Mouse (Mus musculus) forebrain, embryonic 11.5 days (tissue): ENCODE measurements around the gene Gucy2c. TPM values are rescaled to one million over a fixed set of nuclear protein-coding genes. Genes with fewer than 3 reads are reported as not detected.

Experiments
- ATAC-seq: fragments of 200-750 bp; cut with Nextera tagmentation; replicated peaks from 2 replicates; pipeline ENCODE4 v1.8.0; 2017; ENCODE audit warnings: moderate TSS enrichment; ENCODE audit not compliant: low FRiP score
- DNase-seq: peaks from one replicate; pipeline ENCODE4 v3.0.0-alpha.2; 2017; ENCODE audit warnings: low spot score
- H3K27ac ChIP-seq: fragments of 300-500 bp; sonication (generic); 2 replicates; pipeline ENCODE4 v1.5.1; 2014; ENCODE audit warnings: low read depth, low read length
- H3K27me3 ChIP-seq: fragments of 300-500 bp; sonication (generic); 2 replicates; pipeline ENCODE4 v1.6.1; 2014; ENCODE audit warnings: mild to moderate bottlenecking, low read length, mixed read lengths; ENCODE audit not compliant: control insufficient read depth, insufficient read depth
- H3K36me3 ChIP-seq: fragments of 300-500 bp; sonication (generic); 2 replicates; pipeline ENCODE4 v1.6.1; 2014; ENCODE audit warnings: mild to moderate bottlenecking, low read length, moderate library complexity, mixed read lengths; ENCODE audit not compliant: control insufficient read depth, insufficient read depth
- H3K4me1 ChIP-seq: fragments of 300-500 bp; sonication (generic); replicated peaks from 2 replicates; pipeline ENCODE4 v1.6.1; 2014; ENCODE audit warnings: low read length, mixed read lengths; ENCODE audit not compliant: control insufficient read depth, insufficient read depth
- H3K4me2 ChIP-seq: fragments of 300-500 bp; sonication (generic); 2 replicates; pipeline ENCODE4 v1.6.1; 2014; ENCODE audit warnings: low read depth, mild to moderate bottlenecking, low read length, moderate library complexity, mixed read lengths; ENCODE audit not compliant: severe bottlenecking
- H3K4me3 ChIP-seq: fragments of 300-500 bp; sonication (generic); 2 replicates; pipeline ENCODE4 v1.5.1; 2014; ENCODE audit warnings: low read depth, low read length
- H3K9ac ChIP-seq: fragments of 300-500 bp; sonication (generic); 2 replicates; pipeline ENCODE4 v1.6.1; 2014; ENCODE audit warnings: low read length
- H3K9me3 ChIP-seq: fragments of 300-500 bp; sonication (generic); 2 replicates; pipeline ENCODE4 v1.6.1; 2016; ENCODE audit warnings: low read length, mixed read lengths; ENCODE audit not compliant: control insufficient read depth
- WGBS: fragments of 180-500 bp; shearing (Covaris S2); extraction: QIAGEN DNeasy Blood & Tissue Kit; methylation state at CpG from one replicate; pipeline ENCODE4 v1.1.7; 2014; 5-methylcytosine and 5-hydroxymethylcytosine counted together
- polyA plus RNA-seq: library from polyadenylated mRNA; unstranded; fragments of >200 nt; fragmentation: Nextera tagmentation; extraction: Ambion mirVana; gene quantifications from 2 replicates; pipeline ENCODE4 v1.2.1, GENCODE M21; 2014

The Gucy2c gene
- polyA plus RNA-seq, 1 experiment from 2014 or later, result not detected

GRCm38 (mm10) chr6:136735766-136736165 is 45.8 kb downstream of the Gucy2c start:
- no peaks in the 10 kb centered on the region for H3K4me1 ChIP-seq
- no peaks in the 10 kb centered on the region for H3K36me3 ChIP-seq
- no peak overlapping the region for H3K9ac ChIP-seq
- H3K27me3 ChIP-seq, result no peaks in the 10 kb centered on the region
- ATAC-seq, result no peak
- WGBS, result 83% methylated on average over 7 of the region's 7 CpGs
- no peak overlapping the region for H3K27ac ChIP-seq
- no peak overlapping the region for H3K4me2 ChIP-seq
- DNase-seq, result no peak
- no peaks in the 10 kb centered on the region for H3K9me3 ChIP-seq
- H3K4me3 ChIP-seq, result no peak overlapping the region

GRCm38 (mm10) chr6:136728144-136728543 is 53.4 kb downstream of the Gucy2c start:
- H3K9me3 ChIP-seq, result no peaks in the 10 kb centered on the region
- no peak for ATAC-seq
- no peak overlapping the region for H3K4me2 ChIP-seq
- H3K4me1 ChIP-seq, result no peaks in the 10 kb centered on the region
- no peaks in the 10 kb centered on the region for H3K27me3 ChIP-seq
- H3K4me3 ChIP-seq, result no peak overlapping the region
- DNase-seq, result no peak
- no peaks in the 10 kb centered on the region for H3K36me3 ChIP-seq
- no peak overlapping the region for H3K27ac ChIP-seq
- H3K9ac ChIP-seq, result no peak overlapping the region
- 94% methylated on average over 14 of the region's 14 CpGs for WGBS

- H3K9me3 ChIP-seq, result no peaks in the 10 kb centered on the region
- no peaks in the 10 kb centered on the region for H3K36me3 ChIP-seq
- H3K27ac ChIP-seq, result no peak overlapping the region
- no peak overlapping the region for H3K9ac ChIP-seq
- no peak overlapping the region for H3K4me3 ChIP-seq
- WGBS, result 80% methylated on average over 3 of the region's 3 CpGs
- DNase-seq, result no peak
- no peak overlapping the region for H3K4me2 ChIP-seq
- H3K4me1 ChIP-seq, result no peaks in the 10 kb centered on the region
- no peaks in the 10 kb centered on the region for H3K27me3 ChIP-seq
- ATAC-seq, result no peak
Observed at GRCm38 (mm10) chr6:136723171-136723570, 58.4 kb downstream of the Gucy2c start.

GRCm38 (mm10) chr6:136722565-136722964 is 59.0 kb downstream of the Gucy2c start:
- Histone ChIP-seq H3K9me3 (no peaks in the 10 kb centered on the region), H3K4me1 (no peaks in the 10 kb centered on the region), H3K4me2 (no peak overlapping the region), H3K36me3 (no peaks in the 10 kb centered on the region), H3K9ac (no peak overlapping the region), H3K27ac (no peak overlapping the region), H3K4me3 (no peak overlapping the region), H3K27me3 (no peaks in the 10 kb centered on the region)
- DNase-seq, result no peak
- ATAC-seq, result no peak
- 89% methylated on average over 7 of the region's 7 CpGs for WGBS

GRCm38 (mm10) chr6:136721925-136722324 is 59.6 kb downstream of the Gucy2c start:
- no peaks in the 10 kb centered on the region for H3K27me3 ChIP-seq
- no peak overlapping the region for H3K27ac ChIP-seq
- WGBS, result 59% methylated on average over 6 of the region's 6 CpGs
- H3K36me3 ChIP-seq, result no peaks in the 10 kb centered on the region
- DNase-seq (peak; percentile 68), ATAC-seq (no peak)
- H3K4me3 ChIP-seq, result no peak overlapping the region
- H3K4me1 ChIP-seq, result no peaks in the 10 kb centered on the region
- no peaks in the 10 kb centered on the region for H3K9me3 ChIP-seq
- H3K4me2 ChIP-seq, result no peak overlapping the region
- H3K9ac ChIP-seq, result no peak overlapping the region

GRCm38 (mm10) chr6:136720436-136720835 is 61.1 kb downstream of the Gucy2c start:
- Histone ChIP-seq H3K4me2 (no peak overlapping the region), H3K4me3 (no peak overlapping the region), H3K27me3 (no peaks in the 10 kb centered on the region), H3K9ac (no peak overlapping the region), H3K4me1 (no peaks in the 10 kb centered on the region), H3K36me3 (no peaks in the 10 kb centered on the region), H3K9me3 (no peaks in the 10 kb centered on the region), H3K27ac (no peak overlapping the region)
- WGBS, result 87% methylated on average over 15 of the region's 15 CpGs
- no peak for DNase-seq
- ATAC-seq, result no peak

GRCm38 (mm10) chr6:136715881-136716431 is 65.6 kb downstream of the Gucy2c start:
- no peak for DNase-seq
- Histone ChIP-seq H3K36me3 (no peaks in the 10 kb centered on the region), H3K4me3 (no peak overlapping the region), H3K9ac (no peak overlapping the region), H3K27me3 (no peaks in the 10 kb centered on the region), H3K4me1 (no peaks in the 10 kb centered on the region), H3K27ac (no peak overlapping the region), H3K9me3 (no peaks in the 10 kb centered on the region), H3K4me2 (no peak overlapping the region)
- WGBS, result 85% methylated on average over 10 of the region's 11 CpGs
- no peak for ATAC-seq

GRCm38 (mm10) chr6:136714097-136714496 is 67.5 kb downstream of the Gucy2c start:
- Histone ChIP-seq H3K4me2 (no peak overlapping the region), H3K36me3 (no peaks in the 10 kb centered on the region), H3K9me3 (no peaks in the 10 kb centered on the region), H3K27me3 (no peaks in the 10 kb centered on the region), H3K27ac (no peak overlapping the region), H3K4me1 (no peaks in the 10 kb centered on the region), H3K9ac (no peak overlapping the region), H3K4me3 (no peak overlapping the region)
- ATAC-seq (no peak), DNase-seq (no peak)
- WGBS, result 85% methylated on average over 3 of the region's 3 CpGs

GRCm38 (mm10) chr6:136710408-136710807 is 71.2 kb downstream of the Gucy2c start:
- no peaks in the 10 kb centered on the region for H3K36me3 ChIP-seq
- no peak overlapping the region for H3K4me3 ChIP-seq
- H3K9me3 ChIP-seq, result no peaks in the 10 kb centered on the region
- WGBS, result 89% methylated on average over 5 of the region's 5 CpGs
- no peak overlapping the region for H3K4me2 ChIP-seq
- no peaks in the 10 kb centered on the region for H3K27me3 ChIP-seq
- ATAC-seq (no peak), DNase-seq (no peak)
- no peak overlapping the region for H3K9ac ChIP-seq
- no peaks in the 10 kb centered on the region for H3K4me1 ChIP-seq
- H3K27ac ChIP-seq, result no peak overlapping the region
